Mouse (Mus musculus): ENCODE measurements around the gene Dst. TPM values are rescaled to one million over a fixed set of nuclear protein-coding genes. Genes with fewer than 3 reads are reported as not detected.

The Dst gene
- total and polyA plus RNA-seq, 3 experiments: 9.1 to 28.0 (median 20.5) TPM

- Histone ChIP-seq H3K9ac (ENCODE audit: insufficient read depth, low read depth) (no peak overlapping the region), H3K4me2 (ENCODE audit: insufficient read depth, low read depth, poor library complexity, severe bottlenecking) (no peak overlapping the region), H3K36me3 (replicated peaks in 1 of 2; ENCODE audit: control insufficient read depth in 1 of 2, insufficient read depth in 1 of 2, low read length in 1 of 2) (peaks cover 0 to 29% of the 10 kb centered on the region in 2 experiments), H3K9me3 (replicated peaks; ENCODE audit: low read length) (no peaks in the 10 kb centered on the region), H3K27ac (ENCODE audit: insufficient read depth, low read depth) (no peak overlapping the region), H3K4me3 (replicated peaks in 1 of 3; ENCODE audit: low read depth in 2 of 3, low read length in 2 of 3, poor library complexity in 1 of 3) (no peak overlapping the region), H3K4me1 (ENCODE audit: control insufficient read depth in 1 of 2, insufficient read depth in 2 of 2) (peaks cover 7 to 66% of the 10 kb centered on the region in 2 experiments), H3K79me2 (replicated peaks; ENCODE audit: control insufficient read depth, extremely low read depth, insufficient read depth, poor library complexity, severe bottlenecking) (no peaks in the 10 kb centered on the region), H3K27me3 (replicated peaks) (no peaks in the 10 kb centered on the region)
- TF ChIP-seq MEF2A (IDR thresholded peaks at IDR 0.05; ENCODE audit: borderline replicate concordance, low read depth, low read length) (no peak), SMC3 (IDR thresholded peaks at IDR 0.05; ENCODE audit: low read depth, low read length) (no peak), MYC (IDR thresholded peaks at IDR 0.05; ENCODE audit: low read depth, low read length) (no peak), POLR2A (IDR thresholded peaks at IDR 0.05; ENCODE audit: low read depth, low read length) (no peak), E2F4 (IDR thresholded peaks at IDR 0.05; ENCODE audit: insufficient replicate concordance, low read depth, low read length) (no peak), JUND (conservative IDR thresholded peaks at IDR 0.05; ENCODE audit: low read depth, low read length) (no peak), TBP (conservative IDR thresholded peaks at IDR 0.05; ENCODE audit: low read depth, low read length) (no peak)
- in situ Hi-C loops (cut with MboI; ENCODE audit: low pct_ligation_motif_present, low pct_unique_long_range_greater_than_20kb, low sequenced_read_pairs): loop anchor here (5.0 kb wide), 1 partner anchor 37 kb away; no protein-coding TSS in a partner anchor
- dilution Hi-C loops (cut with MboI; ENCODE audit: extremely low pct_ligation_motif_present, extremely low pct_unique_long_range_greater_than_20kb, low sequenced_read_pairs): no loop called here
- DNase-seq (ENCODE audit: extremely low read depth): no peak
These were observed 217.1 kb downstream of the Dst start for GRCm38 (mm10) chr1:34125148-34125547.

GRCm38 (mm10) chr1:34127714-34128474 lies 219.9 kb downstream of the Dst start:
- dilution Hi-C loops (cut with MboI; ENCODE audit: extremely low pct_ligation_motif_present, extremely low pct_unique_long_range_greater_than_20kb, low sequenced_read_pairs): no loop called here
- no peak overlapping the region for H3K27ac ChIP-seq (ENCODE audit: insufficient read depth, low read depth)

More at GRCm38 (mm10) chr1:34127714-34128474, 219.9 kb downstream of the Dst start:
- no peak for TF ChIP-seq ZC3H11A (IDR thresholded peaks at IDR 0.05; ENCODE audit: low read depth, low read length)
- no peak for TF ChIP-seq ELF1 (IDR thresholded peaks at IDR 0.05; ENCODE audit: low read depth, low read length)
- no peak for TF ChIP-seq KAT2A (IDR thresholded peaks at IDR 0.05; ENCODE audit: insufficient replicate concordance, low read length)
- no peak for TF ChIP-seq ZKSCAN1 (IDR thresholded peaks at IDR 0.05; ENCODE audit: borderline replicate concordance, low read depth, low read length)
- TF ChIP-seq POLR2AphosphoS2 (IDR thresholded peaks at IDR 0.05; ENCODE audit: low read depth, low read length): no peak
- TF ChIP-seq EP300 (IDR thresholded peaks at IDR 0.05; ENCODE audit: low read length): no peak
- no peak for TF ChIP-seq MXI1 (IDR thresholded peaks at IDR 0.05; ENCODE audit: low read depth, low read length)
- no peak for TF ChIP-seq RAD21 (IDR thresholded peaks at IDR 0.05; ENCODE audit: low read depth, low read length)
- no peak for TF ChIP-seq BHLHE40 (IDR thresholded peaks at IDR 0.05; ENCODE audit: low read depth, low read length)
- TF ChIP-seq ETS1 (conservative IDR thresholded peaks at IDR 0.05; ENCODE audit: low read depth, low read length): no peak
- TF ChIP-seq MAX (IDR thresholded peaks at IDR 0.05; ENCODE audit: low read length): no peak
- TF ChIP-seq MAFK (IDR thresholded peaks at IDR 0.05; ENCODE audit: insufficient replicate concordance, low read length): no peak
- TF ChIP-seq NRF1 (IDR thresholded peaks at IDR 0.05; ENCODE audit: low read depth, low read length): no peak
- TF ChIP-seq JUND (conservative IDR thresholded peaks at IDR 0.05; ENCODE audit: low read depth, low read length): no peak
- no peak for TF ChIP-seq CHD2 (IDR thresholded peaks at IDR 0.05; ENCODE audit: low read length)
- TF ChIP-seq RCOR1 (conservative IDR thresholded peaks at IDR 0.05; ENCODE audit: low read depth, low read length): no peak
- TF ChIP-seq NELFE (IDR thresholded peaks at IDR 0.05; ENCODE audit: low read depth, low read length): no peak
- TF ChIP-seq E2F4 (IDR thresholded peaks at IDR 0.05; ENCODE audit: insufficient replicate concordance, low read depth, low read length): no peak
- TF ChIP-seq ZMIZ1 (IDR thresholded peaks at IDR 0.05; ENCODE audit: low read depth, low read length): no peak
- no peaks in the 10 kb centered on the region for H3K9me3 ChIP-seq (replicated peaks; ENCODE audit: low read length)
- peaks cover 6 to 63% of the 10 kb centered on the region in 2 experiments for H3K4me1 ChIP-seq (ENCODE audit: control insufficient read depth in 1 of 2, insufficient read depth in 2 of 2)
- no peaks in the 10 kb centered on the region for H3K27me3 ChIP-seq (replicated peaks)
- no peak for DNase-seq (ENCODE audit: extremely low read depth)
- H3K9ac ChIP-seq (ENCODE audit: insufficient read depth, low read depth): no peak overlapping the region
- no peak overlapping the region for H3K4me2 ChIP-seq (ENCODE audit: insufficient read depth, low read depth, poor library complexity, severe bottlenecking)
- H3K4me3 ChIP-seq (replicated peaks in 1 of 3; ENCODE audit: low read depth in 2 of 3, low read length in 2 of 3, poor library complexity in 1 of 3): no peak overlapping the region
- peaks cover 0 to 23% of the 10 kb centered on the region in 2 experiments for H3K36me3 ChIP-seq (replicated peaks in 1 of 2; ENCODE audit: control insufficient read depth in 1 of 2, insufficient read depth in 1 of 2, low read length in 1 of 2)
- no peaks in the 10 kb centered on the region for H3K79me2 ChIP-seq (replicated peaks; ENCODE audit: control insufficient read depth, extremely low read depth, insufficient read depth, poor library complexity, severe bottlenecking)
- in situ Hi-C loops (cut with MboI; ENCODE audit: low pct_ligation_motif_present, low pct_unique_long_range_greater_than_20kb, low sequenced_read_pairs): loop anchor here (5.0 kb wide), 1 partner anchor 34 kb away; no protein-coding TSS in a partner anchor
